ENCODE assay signal across 27 mouse cellular contexts in genomic region chr1:88009521-88009920, GRCm38 (mm10). TPM values are rescaled to one million over a fixed set of nuclear protein-coding genes. Genes with fewer than 3 reads are reported as not detected.
DNase-seq lines count a peak whose midpoint lies in the region; ATAC-seq and TF ChIP-seq lines count a peak whose summit lies in the region.
"Had no signal": no experiment of that assay in that cellular context is flagged by ENCODE, and none has a peak within 500 bp of the region (broad histone marks: within the 10 kb centered on the region; RNA-seq: fewer than 3 reads in every experiment).

No protein-coding gene starts in this region.

- H3K4me3 ChIP-seq in liver, postnatal 0 days (ENCODE audit: low read depth, low read length), result no peak overlapping the region
- no peak overlapping the region for H3K4me3 ChIP-seq in liver, embryonic 12.5 days
- H3K4me3 ChIP-seq: embryonic facial prominence, embryonic 12.5 days had no signal

- 69% methylated on average over 3 of the region's 3 CpGs for WGBS in liver, postnatal 0 days (ENCODE audit: insufficient replicate concordance)
- 54% methylated on average over 3 of the region's 3 CpGs for WGBS in liver, embryonic 12.5 days (ENCODE audit: insufficient replicate concordance)

- H3K27me3 ChIP-seq in liver, postnatal 0 days (ENCODE audit: insufficient read depth, low read length), result no peaks in the 10 kb centered on the region
- no peaks in the 10 kb centered on the region for H3K27me3 ChIP-seq in liver, embryonic 12.5 days (replicated peaks)
- H3K27me3 ChIP-seq: embryonic facial prominence, embryonic 12.5 days; forebrain, embryonic 13.5 days; forebrain, embryonic 15.5 days; Patski had no signal

- H3K9me3 ChIP-seq in liver, postnatal 0 days (ENCODE audit: low read length), result no peaks in the 10 kb centered on the region
- no peaks in the 10 kb centered on the region for H3K9me3 ChIP-seq in liver, embryonic 12.5 days (replicated peaks)
- H3K9me3 ChIP-seq: forebrain, embryonic 15.5 days; G1E had no signal

- no peak for TF ChIP-seq CTCF in liver, postnatal 0 days (IDR thresholded peaks at IDR 0.05; ENCODE audit: low read depth)

- ATAC-seq in liver, postnatal 0 days, result peak; percentile 26; the same call in 1 of the 2 replicates
- no peak for ATAC-seq in liver, embryonic 12.5 days
- ATAC-seq: activated CD4-positive, CD25-positive, alpha-beta regulatory T cell, adult 4 months; CD4-positive, CD25-positive, alpha-beta regulatory T cell, adult 4 months; forebrain, postnatal 0 days; Patski had no signal

- H3K4me2 ChIP-seq in liver, postnatal 0 days (ENCODE audit: low read depth, low read length), result no peak overlapping the region
- no peak overlapping the region for H3K4me2 ChIP-seq in liver, embryonic 12.5 days

- H3K4me1 ChIP-seq in liver, postnatal 0 days (ENCODE audit: insufficient read depth), result 0 out of 2 replicates have a peak, but pooled peaks cover 2% of the 10 kb centered on the region
- H3K4me1 ChIP-seq in liver, embryonic 12.5 days, result peaks cover 18% of the 10 kb centered on the region
- H3K4me1 ChIP-seq: embryonic facial prominence, embryonic 12.5 days had no signal

- H3K9ac ChIP-seq in liver, postnatal 0 days (replicated peaks), result no peak overlapping the region
- H3K9ac ChIP-seq in liver, embryonic 12.5 days, result no peak overlapping the region
- H3K9ac ChIP-seq: forebrain, embryonic 15.5 days had no signal

- no peaks in the 10 kb centered on the region; the same call in 1 of the 2 replicates for H3K36me3 ChIP-seq in liver, postnatal 0 days (replicated peaks; ENCODE audit: insufficient read depth, low read length)
- peaks cover 3% of the 10 kb centered on the region; the same call in 1 of the 2 replicates for H3K36me3 ChIP-seq in liver, embryonic 12.5 days
- H3K36me3 ChIP-seq: embryonic facial prominence, embryonic 12.5 days; forebrain, embryonic 15.5 days had no signal

- no peak overlapping the region for H3K27ac ChIP-seq in liver, postnatal 0 days (ENCODE audit: low read depth)
- H3K27ac ChIP-seq in liver, embryonic 12.5 days, result no peak overlapping the region
- H3K27ac ChIP-seq: embryonic facial prominence, embryonic 12.5 days; forebrain, embryonic 13.5 days; forebrain, embryonic 15.5 days had no signal

- no peak for TF ChIP-seq EP300 in liver, postnatal 0 days (IDR thresholded peaks at IDR 0.05; ENCODE audit: low read depth)

- DNase-seq in cerebellum, adult 9-10 months, result peak; percentile 9
- DNase-seq in cerebellum, adult 11 months, result no peak
- peak; percentile 84 for DNase-seq in heart, adult 11 months
- no peak for DNase-seq in heart, postnatal 4 days
- DNase-seq in liver, postnatal 0 days, result no peak
- DNase-seq: adrenal gland, adult 8-10 months; adrenal gland, postnatal 14 days; adrenal gland, postnatal 36 days; B cell, adult 2 months; cerebellum, adult 18-20 months; cerebellum, adult 8-10 months; cerebellum, postnatal 14 days; cerebellum, postnatal 36 days; forebrain, postnatal 0 days had no signal

RNA-seq across cellular contexts. Expression of gene Usp40, which starts 1.2 kb away (rescaled TPM):
- 10 to 100 TPM; 24.8 to 26.2 TPM for total RNA-seq in heart, postnatal 4 days (2021)
- 7.3 and 9.2 TPM in 2 replicates for polyA plus RNA-seq in liver, postnatal 0 days (2015; fragmentation: Nextera tagmentation; extraction: Ambion mirVana)
- polyA plus RNA-seq in liver, embryonic 12.5 days (2016; fragmentation: Nextera tagmentation; extraction: Ambion mirVana), result 13.3 and 13.4 TPM in 2 replicates

RNA-seq across cellular contexts. Expression of gene Ugt1a10, which starts 45.7 kb away (rescaled TPM):
- not detected for total RNA-seq in heart, postnatal 4 days (2021)
- polyA plus RNA-seq in liver, postnatal 0 days (2015; fragmentation: Nextera tagmentation; extraction: Ambion mirVana), result 0.21 and 0.45 TPM in 2 replicates
- polyA plus RNA-seq in liver, embryonic 12.5 days (2016; fragmentation: Nextera tagmentation; extraction: Ambion mirVana), result not detected in 2 replicates
- total RNA-seq: adrenal gland, adult 8-10 months; CH12.LX; forebrain, postnatal 0 days had no signal
- polyA plus RNA-seq: activated CD4-positive, CD25-positive, alpha-beta regulatory T cell, adult 4 months; CD4-positive, CD25-positive, alpha-beta regulatory T cell, adult 4 months; cortical plate, adult 2 months; embryonic facial prominence, embryonic 10.5 days; embryonic facial prominence, embryonic 12.5 days; embryonic facial prominence, embryonic 14.5 days; forebrain, embryonic 11.5 days; forebrain, embryonic 13.5 days; forebrain, embryonic 15.5 days; forebrain, postnatal 0 days; G1E had no signal

Comparison
In these comparisons a context has a peak if more than half of its experiments do, and no peak if none do; other contexts are left out.
1. DNase-seq: peak in cerebellum, adult 9-10 months (single experiment) and heart, adult 11 months (single experiment); none in cerebellum, adult 11 months (single experiment), heart, postnatal 4 days (single experiment) and liver, postnatal 0 days (single experiment).